Mouse (Mus musculus): ENCODE measurements around the gene Gpr180. TPM values are rescaled to one million over a fixed set of nuclear protein-coding genes. Genes with fewer than 3 reads are reported as not detected.

Gpr180 gene
- polyA plus RNA-seq, 1 experiment from 2014 or later = 40.3 TPM

DNA sequence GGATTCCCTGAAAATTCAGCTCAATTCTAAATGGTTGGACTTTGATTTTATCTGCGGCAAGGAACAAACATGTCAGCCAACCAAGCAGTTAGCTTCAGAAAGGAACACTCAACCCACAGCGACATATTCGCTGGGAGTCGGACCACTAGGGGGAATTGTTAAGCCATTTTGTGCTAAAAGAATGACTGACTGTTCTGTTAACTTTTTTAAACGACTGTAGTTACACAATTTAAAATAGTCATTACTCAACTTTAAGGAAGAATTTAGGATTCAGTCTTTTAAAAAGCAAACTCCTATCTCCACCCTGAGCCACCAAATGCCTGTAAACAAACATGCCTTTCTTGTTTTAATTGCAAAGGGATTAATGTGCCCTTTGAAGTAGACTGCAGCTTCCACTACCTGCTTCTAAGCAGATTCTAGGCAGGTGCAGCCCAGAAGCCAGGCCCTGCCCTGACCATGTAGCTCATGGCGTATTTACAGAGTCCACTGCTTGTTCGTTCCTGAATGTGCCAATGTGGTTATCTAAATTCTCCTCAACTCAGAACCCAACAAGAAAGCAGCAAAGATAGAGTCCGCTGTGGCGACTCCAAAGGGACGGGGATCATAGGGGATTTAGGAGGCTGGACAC lies 56.2 kb downstream of the Gpr180 start:
- TF ChIP-seq CTCF (IDR thresholded peaks at IDR 0.05; ENCODE audit: low read depth) = peak; percentile 43; the same call in 1 of the 2 replicates
- no peak for TF ChIP-seq EP300 (optimal IDR thresholded peaks at IDR 0.05)
- no peak for ATAC-seq (ENCODE audit: low FRiP score, low TSS enrichment)
- 49% methylated on average over 10 of the region's 10 CpGs for WGBS

DNA sequence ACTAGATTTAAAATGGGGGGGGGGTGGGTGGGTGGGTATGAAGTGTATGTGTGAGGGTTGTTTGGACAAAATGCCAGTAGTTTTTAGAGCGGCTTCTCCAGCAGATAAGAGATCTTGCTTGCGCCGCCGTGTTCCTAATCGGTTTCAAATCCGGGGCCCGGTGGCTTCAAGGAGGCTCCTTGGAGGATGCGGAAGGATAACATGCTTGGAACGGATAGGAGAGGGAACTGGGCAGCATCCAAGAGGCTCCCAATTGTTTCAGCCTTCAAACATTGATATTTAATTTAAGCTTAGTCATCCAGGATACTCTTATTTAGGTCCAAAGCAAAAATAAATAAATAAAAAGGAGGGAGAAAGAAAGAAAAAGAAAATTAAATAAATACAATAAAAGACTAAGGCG lies 56.7 kb downstream of the Gpr180 start:
- no peaks in the 10 kb centered on the region for H3K27me3 ChIP-seq (ENCODE audit: control insufficient read depth, insufficient read depth, low read length)
- H3K36me3 ChIP-seq (ENCODE audit: control insufficient read depth, insufficient read depth, low read length) = no peaks in the 10 kb centered on the region
- no peak overlapping the region for H3K27ac ChIP-seq (replicated peaks)
- no peaks in the 10 kb centered on the region for H3K9me3 ChIP-seq (ENCODE audit: control insufficient read depth, low read length)
- no peak overlapping the region for H3K9ac ChIP-seq (ENCODE audit: low read length)
- ATAC-seq (ENCODE audit: low FRiP score, low TSS enrichment) (no peak), DNase-seq (ENCODE audit: low spot score) (no peak)
- WGBS = 57% methylated on average over 10 of the region's 10 CpGs
- no peak for TF ChIP-seq EP300 (optimal IDR thresholded peaks at IDR 0.05)
- TF ChIP-seq CTCF (IDR thresholded peaks at IDR 0.05; ENCODE audit: low read depth) = no peak
- no peak overlapping the region for H3K4me2 ChIP-seq (replicated peaks; ENCODE audit: low read depth)
- no peak overlapping the region for H3K4me3 ChIP-seq (ENCODE audit: low read depth, low read length)
- no peaks in the 10 kb centered on the region for H3K4me1 ChIP-seq (replicated peaks; ENCODE audit: control insufficient read depth, insufficient read depth)

More for the DNA sequence above, 56.2 kb downstream of the Gpr180 start:
- Histone ChIP-seq H3K4me3 (ENCODE audit: low read depth, low read length) (no peak overlapping the region), H3K27me3 (ENCODE audit: control insufficient read depth, insufficient read depth, low read length) (no peaks in the 10 kb centered on the region), H3K9me3 (ENCODE audit: control insufficient read depth, low read length) (no peaks in the 10 kb centered on the region), H3K36me3 (ENCODE audit: control insufficient read depth, insufficient read depth, low read length) (no peaks in the 10 kb centered on the region), H3K4me1 (replicated peaks; ENCODE audit: control insufficient read depth, insufficient read depth) (no peaks in the 10 kb centered on the region), H3K27ac (replicated peaks) (no peak overlapping the region), H3K4me2 (replicated peaks; ENCODE audit: low read depth) (no peak overlapping the region), H3K9ac (ENCODE audit: low read length) (no peak overlapping the region)
- no peak for DNase-seq (ENCODE audit: low spot score)

DNA sequence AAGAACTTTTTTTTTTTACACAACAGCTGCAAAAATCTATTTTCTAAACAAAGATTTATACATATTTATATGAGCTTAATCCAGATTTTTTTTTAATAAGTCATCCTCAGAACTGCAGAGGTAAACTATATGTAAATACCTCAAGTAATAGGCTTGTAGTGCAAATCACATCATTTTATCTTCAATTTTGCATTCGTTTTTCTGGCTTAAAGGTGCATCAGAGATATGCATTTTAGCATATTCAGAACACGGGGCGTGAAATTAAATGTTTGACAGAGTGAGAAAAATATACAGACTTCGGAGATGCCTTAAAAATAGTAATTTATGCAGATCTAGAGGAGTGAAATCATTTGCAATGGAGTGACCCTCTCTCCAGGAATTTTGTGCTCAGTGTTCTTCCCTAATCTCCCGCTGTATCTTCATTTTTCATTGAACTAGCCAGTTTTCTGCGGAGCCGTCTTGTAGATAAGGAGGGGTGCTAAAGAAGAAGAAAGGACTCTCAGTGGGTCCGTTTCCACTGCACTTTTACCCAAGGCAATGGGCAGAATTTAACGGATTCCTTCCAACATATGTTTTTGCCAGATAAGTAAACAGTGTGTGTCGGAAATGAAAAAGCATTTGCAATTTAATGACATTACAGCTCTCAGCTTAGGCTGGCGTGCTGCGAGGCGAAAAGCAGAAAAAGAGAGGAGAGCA lies 57.4 kb downstream of the Gpr180 start:
- Histone ChIP-seq H3K9me3 (ENCODE audit: control insufficient read depth, low read length) (no peaks in the 10 kb centered on the region), H3K4me1 (replicated peaks; ENCODE audit: control insufficient read depth, insufficient read depth) (no peaks in the 10 kb centered on the region), H3K9ac (ENCODE audit: low read length) (no peak overlapping the region), H3K4me3 (ENCODE audit: low read depth, low read length) (no peak overlapping the region), H3K4me2 (replicated peaks; ENCODE audit: low read depth) (no peak overlapping the region), H3K27ac (replicated peaks) (no peak overlapping the region), H3K27me3 (ENCODE audit: control insufficient read depth, insufficient read depth, low read length) (no peaks in the 10 kb centered on the region), H3K36me3 (ENCODE audit: control insufficient read depth, insufficient read depth, low read length) (no peaks in the 10 kb centered on the region)
- TF ChIP-seq CTCF (IDR thresholded peaks at IDR 0.05; ENCODE audit: low read depth) = no peak
- no peak for TF ChIP-seq EP300 (optimal IDR thresholded peaks at IDR 0.05)
- ATAC-seq (ENCODE audit: low FRiP score, low TSS enrichment) (no peak), DNase-seq (ENCODE audit: low spot score) (no peak)
- 47% methylated on average over 13 of the region's 13 CpGs for WGBS

DNA sequence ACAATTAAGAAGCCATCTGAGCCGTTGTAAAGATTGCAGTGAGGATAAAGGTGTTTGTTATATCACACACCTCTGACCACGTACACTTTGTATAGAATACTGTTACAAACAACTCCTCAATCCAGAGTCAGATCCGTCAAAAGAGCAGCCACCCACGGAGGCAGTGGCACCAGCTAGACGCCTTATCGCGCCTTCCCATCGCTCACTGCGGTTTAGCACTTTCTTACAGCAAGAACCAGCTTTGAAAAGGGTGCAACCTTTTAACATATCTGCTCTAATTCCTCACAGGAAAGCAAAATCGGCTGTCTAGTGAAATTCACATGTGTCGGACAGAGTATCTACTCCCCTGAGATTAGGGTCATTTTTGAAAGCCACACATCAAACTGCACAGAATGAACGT lies 60.1 kb downstream of the Gpr180 start:
- Histone ChIP-seq H3K36me3 (ENCODE audit: control insufficient read depth, insufficient read depth, low read length) (no peaks in the 10 kb centered on the region), H3K9ac (ENCODE audit: low read length) (no peak overlapping the region), H3K27me3 (ENCODE audit: control insufficient read depth, insufficient read depth, low read length) (no peaks in the 10 kb centered on the region), H3K4me3 (ENCODE audit: low read depth, low read length) (no peak overlapping the region), H3K27ac (replicated peaks) (no peak overlapping the region), H3K9me3 (ENCODE audit: control insufficient read depth, low read length) (no peaks in the 10 kb centered on the region), H3K4me2 (replicated peaks; ENCODE audit: low read depth) (no peak overlapping the region), H3K4me1 (replicated peaks; ENCODE audit: control insufficient read depth, insufficient read depth) (no peaks in the 10 kb centered on the region)
- TF ChIP-seq CTCF (IDR thresholded peaks at IDR 0.05; ENCODE audit: low read depth) (no peak), EP300 (optimal IDR thresholded peaks at IDR 0.05) (no peak)
- no peak for ATAC-seq (ENCODE audit: low FRiP score, low TSS enrichment)
- 68% methylated on average over 12 of the region's 12 CpGs for WGBS
- no peak for DNase-seq (ENCODE audit: low spot score)

DNA sequence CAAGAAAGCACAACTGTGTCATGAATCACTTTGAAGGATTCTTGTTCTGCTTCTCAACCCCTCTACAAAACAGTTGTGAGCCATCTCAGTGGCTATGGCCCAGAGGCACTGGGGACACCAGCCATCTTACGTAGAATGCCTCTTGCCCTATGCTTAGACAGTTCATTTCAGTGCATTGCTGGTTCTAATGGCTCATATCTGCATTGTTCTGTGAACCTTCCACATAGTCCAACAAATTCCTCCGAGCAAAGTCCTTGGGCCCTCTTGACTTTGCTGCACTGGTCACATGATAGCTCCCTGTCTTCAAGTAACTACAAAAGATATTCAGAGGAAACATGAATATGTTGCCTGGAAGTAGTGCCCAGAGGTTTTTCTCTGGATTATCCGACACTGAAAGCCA lies 63.8 kb downstream of the Gpr180 start:
- ATAC-seq (ENCODE audit: low FRiP score, low TSS enrichment) (no peak), DNase-seq (ENCODE audit: low spot score) (no peak)
- H3K27me3 ChIP-seq (ENCODE audit: control insufficient read depth, insufficient read depth, low read length) = no peaks in the 10 kb centered on the region
- no peaks in the 10 kb centered on the region for H3K4me1 ChIP-seq (replicated peaks; ENCODE audit: control insufficient read depth, insufficient read depth)
- H3K4me3 ChIP-seq (ENCODE audit: low read depth, low read length) = no peak overlapping the region
- no peak overlapping the region for H3K9ac ChIP-seq (ENCODE audit: low read length)
- H3K9me3 ChIP-seq (ENCODE audit: control insufficient read depth, low read length) = no peaks in the 10 kb centered on the region
- 92% methylated on average over 3 of the region's 3 CpGs for WGBS
- H3K36me3 ChIP-seq (ENCODE audit: control insufficient read depth, insufficient read depth, low read length) = no peaks in the 10 kb centered on the region
- TF ChIP-seq CTCF (IDR thresholded peaks at IDR 0.05; ENCODE audit: low read depth) (no peak), EP300 (optimal IDR thresholded peaks at IDR 0.05) (no peak)
- H3K4me2 ChIP-seq (replicated peaks; ENCODE audit: low read depth) = no peak overlapping the region
- no peak overlapping the region for H3K27ac ChIP-seq (replicated peaks)

DNA sequence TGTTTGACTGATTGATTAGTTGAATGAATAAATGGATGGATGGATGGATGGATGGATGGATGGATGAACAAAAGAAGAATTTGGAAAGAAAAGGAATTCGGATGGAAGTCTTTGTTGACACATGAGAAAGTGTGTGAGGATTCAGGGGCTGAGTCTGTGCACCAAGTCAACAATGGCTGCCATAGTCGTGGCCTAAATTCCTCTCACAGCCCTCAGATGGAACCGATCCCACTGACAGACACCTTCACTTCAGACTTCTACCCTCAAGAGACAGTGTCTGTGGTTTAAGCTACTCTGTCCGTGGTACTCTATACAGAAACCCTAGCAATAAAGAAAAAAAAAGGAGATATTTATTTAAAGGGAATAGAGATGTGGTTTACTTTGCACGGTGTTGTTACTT lies 65.0 kb downstream of the Gpr180 start:
- Histone ChIP-seq H3K27me3 (ENCODE audit: control insufficient read depth, insufficient read depth, low read length) (no peaks in the 10 kb centered on the region), H3K36me3 (ENCODE audit: control insufficient read depth, insufficient read depth, low read length) (no peaks in the 10 kb centered on the region), H3K27ac (replicated peaks) (no peak overlapping the region), H3K9me3 (ENCODE audit: control insufficient read depth, low read length) (no peaks in the 10 kb centered on the region), H3K4me3 (ENCODE audit: low read depth, low read length) (no peak overlapping the region), H3K4me2 (replicated peaks; ENCODE audit: low read depth) (no peak overlapping the region), H3K4me1 (replicated peaks; ENCODE audit: control insufficient read depth, insufficient read depth) (no peaks in the 10 kb centered on the region), H3K9ac (ENCODE audit: low read length) (no peak overlapping the region)
- ATAC-seq (ENCODE audit: low FRiP score, low TSS enrichment) (no peak), DNase-seq (ENCODE audit: low spot score) (no peak)
- TF ChIP-seq EP300 (optimal IDR thresholded peaks at IDR 0.05) (no peak), CTCF (IDR thresholded peaks at IDR 0.05; ENCODE audit: low read depth) (no peak)
- 76% methylated on average over 5 of the region's 5 CpGs for whole genome bisulfite sequencing
